Mouse (Mus musculus) c-Kit-positive CD71-positive TER-119-negative erythroid progenitor cells, embryonic 14.5 days (primary cell): ENCODE measurements around the gene Dmrt3.

Source experiments
- DNase-seq: peaks from one replicate; pipeline ENCODE4 v3.0.0-alpha.2; 2013; ENCODE audit warnings: low read depth

The Dmrt3 gene

GRCm38 (mm10) chr19:25622291-25623251 lies 12.5 kb downstream of the Dmrt3 start:
- no peak for DNase-seq

GRCm38 (mm10) chr19:25628490-25628889 lies 18.4 kb downstream of the Dmrt3 start:
- DNase-seq: no peak

GRCm38 (mm10) chr19:25635119-25635518 lies 25.0 kb downstream of the Dmrt3 start:
- DNase-seq: no peak

GRCm38 (mm10) chr19:25635622-25636244 lies 25.6 kb downstream of the Dmrt3 start:
- peak; percentile 6 for DNase-seq

- no peak for DNase-seq
Observed at GRCm38 (mm10) chr19:25638766-25639361, 28.8 kb downstream of the Dmrt3 start.

GRCm38 (mm10) chr19:25641786-25642185 lies 31.7 kb downstream of the Dmrt3 start:
- DNase-seq: no peak

- no peak for DNase-seq
Observed at GRCm38 (mm10) chr19:25647136-25647535, 37.0 kb downstream of the Dmrt3 start.

- DNase-seq: no peak
Observed at GRCm38 (mm10) chr19:25648701-25649100, 38.6 kb downstream of the Dmrt3 start.

- no peak for DNase-seq
Observed at GRCm38 (mm10) chr19:25650474-25650873, 40.4 kb downstream of the Dmrt3 start.

- no peak for DNase-seq
Observed at GRCm38 (mm10) chr19:25652560-25652959, 42.5 kb downstream of the Dmrt3 start.

GRCm38 (mm10) chr19:25654034-25654749 lies 44.1 kb downstream of the Dmrt3 start:
- DNase-seq: no peak

GRCm38 (mm10) chr19:25665486-25666339 lies 55.6 kb downstream of the Dmrt3 start:
- no peak for DNase-seq

GRCm38 (mm10) chr19:25667836-25668235 lies 57.7 kb downstream of the Dmrt3 start:
- DNase-seq: no peak

GRCm38 (mm10) chr19:25669593-25670248 lies 59.6 kb downstream of the Dmrt3 start:
- DNase-seq: no peak

GRCm38 (mm10) chr19:25670571-25671285 lies 60.6 kb downstream of the Dmrt3 start:
- DNase-seq: no peak

- no peak for DNase-seq
Observed at GRCm38 (mm10) chr19:25671681-25672080, 61.6 kb downstream of the Dmrt3 start.

- DNase-seq: peak; percentile 14
Observed at GRCm38 (mm10) chr19:25672101-25672950, 62.2 kb downstream of the Dmrt3 start, which contains the start of gene Dmrt2. Gene Dmrt2, plus strand, starts transcription at chr19:25672411.
